Mouse (Mus musculus) ES-E14 (cell line): ENCODE measurements around the gene Siglech.

Experiments
- CHD2 ChIP-seq: IDR thresholded peaks from 2 replicates; pipeline ENCODE4 v1.6.1; 2014; ENCODE audit warnings: mild to moderate bottlenecking, low read depth, low read length, inconsistent platforms
- HCFC1 ChIP-seq: IDR thresholded peaks from 2 replicates; pipeline ENCODE4 v1.6.1; 2012; ENCODE audit warnings: low read length, inconsistent platforms, borderline replicate concordance; ENCODE audit not compliant: insufficient read depth
- MAFK ChIP-seq: IDR thresholded peaks from 2 replicates; pipeline ENCODE4 v1.6.1; 2014; ENCODE audit warnings: mild to moderate bottlenecking, low read depth, low read length, inconsistent platforms; ENCODE audit not compliant: insufficient read depth
- ZC3H11A ChIP-seq: IDR thresholded peaks from 2 replicates; pipeline ENCODE4 v1.6.1; 2012; ENCODE audit warnings: low read depth, mild to moderate bottlenecking, inconsistent platforms, low read length, borderline replicate concordance
- ZNF384 ChIP-seq: IDR thresholded peaks from 2 replicates; pipeline ENCODE4 v1.6.1; 2012; ENCODE audit warnings: low read depth, low read length, inconsistent platforms

GRCm38 (mm10) chr7:55784580-55784979 lies 16.6 kb downstream of the Siglech start:
- TF ChIP-seq MAFK, result no peak
- TF ChIP-seq HCFC1, result no peak
- TF ChIP-seq ZNF384, result no peak
- TF ChIP-seq CHD2, result no peak
- TF ChIP-seq ZC3H11A, result no peak
